Mouse (Mus musculus): ENCODE data around the gene BC004004.
"Not testable (repeated sequence)": the region's sequence is repeated elsewhere in the genome, so short reads cannot be mapped to it uniquely, and the experiment has no call there.

BC004004 gene

DNA sequence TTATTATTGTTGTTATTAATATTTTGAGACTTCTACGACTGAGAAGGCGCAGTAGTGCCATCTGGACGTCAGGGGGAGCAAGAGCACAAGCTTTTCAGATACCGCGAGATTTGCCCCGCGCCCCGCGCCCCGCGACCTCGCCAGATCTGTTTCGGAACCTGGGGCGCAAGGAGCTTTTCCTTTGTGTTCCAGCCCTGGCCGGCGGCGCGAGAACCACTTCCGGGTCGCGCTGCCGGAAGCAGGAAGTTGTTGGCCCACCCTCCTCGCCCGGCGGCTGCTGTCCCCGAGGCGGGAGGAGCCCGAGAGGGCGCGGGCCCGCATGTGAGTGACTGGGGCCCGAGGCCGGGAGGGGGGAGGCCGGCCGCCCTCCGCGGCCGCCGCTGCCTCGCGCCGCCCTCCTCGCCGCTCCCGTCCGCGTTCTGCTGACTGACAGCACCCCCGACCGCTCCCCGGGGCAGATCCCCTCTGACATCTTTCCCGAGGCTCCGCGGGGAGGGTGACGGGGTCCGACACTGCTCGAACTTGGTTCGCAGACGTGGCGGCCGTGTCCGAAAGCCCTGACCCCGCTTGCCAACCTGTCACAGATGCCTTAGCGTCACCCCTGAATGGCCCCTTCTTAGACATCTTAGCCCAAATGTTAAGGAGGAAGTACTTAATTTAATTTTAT is at the start of gene BC004004:
Gene BC004004 (plus strand): TSS at position 107 of the 667 bp plus-strand sequence.
- peak; percentile 95 for DNase-seq

DNA sequence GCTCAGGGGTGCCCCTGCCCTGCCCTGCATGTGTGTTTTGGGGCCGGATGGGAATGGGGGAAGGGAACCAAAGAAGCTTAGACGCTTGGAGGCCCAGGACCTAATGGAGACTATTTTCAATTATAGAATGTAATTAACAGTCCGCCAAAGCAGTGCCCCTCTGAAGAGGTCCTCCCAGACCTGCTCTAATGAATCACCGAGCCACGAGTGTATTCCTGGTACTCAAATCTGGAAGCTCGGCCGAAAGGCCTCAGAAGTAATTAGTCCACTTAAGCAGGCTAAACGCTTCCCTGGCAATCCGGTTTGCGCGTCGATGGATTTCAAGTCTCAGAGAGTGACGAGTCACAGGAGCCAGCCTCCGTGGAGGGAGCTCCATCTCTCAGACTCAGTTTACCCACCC is 48.0 kb upstream of the BC004004 start:
- DNase-seq: no peak

DNA sequence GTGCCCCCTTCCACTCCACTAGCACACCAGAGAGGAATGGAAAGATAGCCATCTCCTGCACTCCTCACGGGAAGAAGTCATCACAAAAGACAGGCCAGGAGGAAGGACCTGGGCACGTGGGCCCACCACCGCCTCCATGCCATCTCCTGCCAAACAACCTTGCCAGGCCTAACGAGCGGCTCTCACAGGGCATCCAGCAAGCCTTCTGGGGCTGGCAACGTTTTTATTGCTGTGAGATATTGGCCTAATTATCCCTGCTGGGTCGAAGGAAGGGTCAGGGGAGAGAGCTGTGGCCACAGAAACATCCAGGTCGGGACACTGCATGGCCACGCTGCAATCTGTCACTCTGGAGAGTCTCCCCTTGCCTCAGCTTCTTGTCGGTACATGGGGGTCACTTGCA is 37.5 kb upstream of the BC004004 start:
- DNase-seq: no peak

DNA sequence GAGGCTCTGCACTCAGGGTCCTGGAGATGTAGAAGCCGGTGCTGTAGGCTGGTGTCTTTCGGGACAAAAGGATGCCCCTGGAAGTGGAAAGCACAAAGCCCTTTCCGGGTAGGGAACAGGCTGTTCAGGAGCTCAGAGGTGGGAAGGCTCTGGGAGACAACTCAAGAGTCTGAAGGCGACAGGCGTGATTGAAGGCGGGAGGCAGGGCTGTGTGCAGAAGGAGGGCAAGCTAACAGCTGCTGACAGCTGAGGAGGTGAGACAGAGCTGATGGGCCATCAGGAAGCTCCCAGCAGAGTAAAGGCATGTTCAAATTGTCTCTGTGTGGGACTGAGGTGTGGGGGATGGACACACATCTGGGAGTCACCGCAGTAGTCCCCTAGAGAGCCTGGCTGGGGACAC is 32.5 kb upstream of the BC004004 start:
- no peak for DNase-seq

DNA sequence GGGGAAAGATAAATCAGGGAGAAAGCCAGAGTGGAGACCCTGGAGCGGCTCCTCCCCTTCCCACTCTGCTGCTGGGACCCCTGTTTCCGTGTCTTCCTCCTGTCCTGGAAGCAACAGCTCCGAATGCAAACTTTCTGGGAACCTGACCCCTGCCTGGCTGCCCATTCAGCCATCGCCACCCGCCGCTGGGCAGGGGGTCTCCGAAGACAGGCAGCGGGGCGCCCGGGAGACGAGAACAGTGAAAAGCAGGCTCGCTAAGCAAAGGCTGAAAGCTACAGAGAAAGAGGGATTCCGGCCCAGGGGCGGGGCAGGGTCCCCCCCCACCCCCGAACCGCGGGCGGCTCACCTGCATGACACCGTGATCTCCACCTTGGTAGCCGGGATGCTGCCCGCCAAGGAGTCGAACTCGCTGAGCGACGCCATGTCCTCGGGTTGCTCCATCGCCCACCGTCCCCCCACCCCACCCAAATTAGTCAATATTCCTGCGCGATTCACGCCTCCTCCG is 31.3 kb upstream of the BC004004 start:
- DNase-seq: peak; percentile 42

DNA sequence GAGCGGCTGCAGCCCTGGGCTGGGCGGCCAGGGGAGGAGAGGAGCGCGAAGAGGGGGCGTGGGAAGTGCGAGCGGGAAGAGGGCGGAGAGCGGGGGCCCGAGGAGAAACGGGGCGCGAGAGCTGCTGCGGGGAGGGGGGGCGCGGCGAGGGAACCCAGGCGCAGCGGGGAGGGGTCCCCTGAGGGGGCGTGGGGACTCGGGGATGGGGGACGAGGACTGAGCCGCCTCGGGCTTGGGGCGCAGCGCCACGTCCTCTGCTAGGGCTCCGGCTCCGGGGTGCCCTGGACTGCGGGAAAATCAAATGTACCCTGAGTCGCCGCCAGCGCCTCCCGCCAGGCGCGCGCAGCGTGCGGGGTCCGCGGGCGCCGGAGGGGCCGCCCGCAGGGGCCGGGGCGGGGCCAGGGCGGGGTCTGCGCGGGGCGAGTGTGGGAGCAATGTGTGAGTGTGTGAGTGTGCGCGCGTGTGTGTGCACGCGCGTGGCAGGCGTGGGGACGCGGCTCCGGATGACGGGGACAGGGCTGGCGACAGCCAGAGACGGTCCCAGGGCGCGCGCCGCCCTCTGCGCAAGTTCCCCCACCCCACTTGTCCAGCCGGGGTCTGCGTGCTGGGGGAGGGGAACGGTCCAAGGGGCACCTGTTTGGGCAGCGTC is 30.7 kb upstream of the BC004004 start, which contains the start of gene Cpne5:
Gene Cpne5 (minus strand): TSS at position 396 of the 649 bp plus-strand sequence.
- DNase-seq: peak; percentile 50

DNA sequence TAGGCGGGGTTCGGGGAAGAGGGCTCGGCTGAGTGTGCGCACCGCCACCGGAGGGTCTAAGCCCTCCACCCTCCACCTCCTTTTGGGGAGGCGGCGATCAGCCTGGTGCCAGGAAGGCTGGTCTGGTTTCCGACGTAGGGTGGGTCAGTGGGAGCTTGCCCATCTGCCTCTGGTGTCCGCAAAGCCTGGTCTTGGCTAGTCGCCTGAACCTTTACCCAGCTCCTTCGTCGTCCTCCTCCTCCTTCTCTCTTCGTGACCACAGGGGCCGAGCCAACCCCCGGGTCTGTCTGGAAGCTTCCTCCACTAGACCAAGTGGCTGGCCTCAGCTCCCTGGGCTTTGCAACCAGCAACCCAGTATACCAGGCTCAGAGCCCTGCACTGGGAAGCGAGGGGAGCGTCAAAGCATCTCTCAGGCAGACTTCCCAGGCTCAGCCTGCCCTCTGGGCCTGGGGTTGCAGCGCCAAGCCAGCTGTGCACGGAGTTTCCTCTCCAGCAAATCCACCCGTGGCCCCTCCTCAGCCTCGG is 30.1 kb upstream of the BC004004 start:
- peak; percentile 46 for DNase-seq

DNA sequence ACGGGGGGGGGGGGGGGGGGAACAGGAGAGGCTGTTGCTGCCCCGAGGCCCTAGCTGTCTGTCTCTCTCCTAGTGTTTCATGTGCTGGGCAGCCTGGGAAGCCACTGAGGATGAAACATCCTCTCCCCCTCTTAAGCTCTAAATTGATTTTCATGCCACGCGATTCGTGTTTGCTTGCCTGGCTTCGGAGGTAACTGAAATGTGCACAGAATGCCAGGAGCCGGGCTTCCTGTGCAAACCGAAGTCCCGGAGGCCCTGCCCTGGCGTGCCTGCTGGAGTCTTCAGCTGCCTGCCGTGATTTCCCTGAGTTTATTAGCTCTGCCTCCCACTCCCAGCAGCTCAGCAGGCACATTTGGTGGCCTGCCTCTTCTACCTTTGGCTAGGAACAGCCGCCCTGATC is 23.7 kb upstream of the BC004004 start:
- no peak for DNase-seq

DNA sequence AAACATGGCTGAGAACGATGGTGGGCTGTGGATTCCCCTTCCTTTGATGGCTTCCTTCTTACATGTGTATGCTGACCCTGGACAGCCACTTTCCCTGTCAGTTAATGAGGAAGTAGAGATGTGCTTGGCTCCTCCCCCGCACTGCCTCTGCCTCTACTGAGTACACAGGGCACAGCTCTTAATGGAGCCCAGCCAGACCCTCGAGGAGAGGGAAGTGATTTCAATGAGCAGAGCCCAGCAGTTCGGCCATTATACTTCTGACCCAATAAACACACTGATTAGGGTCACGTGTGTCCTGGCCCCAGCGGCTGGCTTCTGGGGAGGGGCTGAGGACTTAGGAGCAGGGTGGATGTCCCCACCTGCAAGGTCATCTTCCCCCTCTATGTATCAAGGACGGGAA is 22.9 kb upstream of the BC004004 start:
- no peak for DNase-seq

DNA sequence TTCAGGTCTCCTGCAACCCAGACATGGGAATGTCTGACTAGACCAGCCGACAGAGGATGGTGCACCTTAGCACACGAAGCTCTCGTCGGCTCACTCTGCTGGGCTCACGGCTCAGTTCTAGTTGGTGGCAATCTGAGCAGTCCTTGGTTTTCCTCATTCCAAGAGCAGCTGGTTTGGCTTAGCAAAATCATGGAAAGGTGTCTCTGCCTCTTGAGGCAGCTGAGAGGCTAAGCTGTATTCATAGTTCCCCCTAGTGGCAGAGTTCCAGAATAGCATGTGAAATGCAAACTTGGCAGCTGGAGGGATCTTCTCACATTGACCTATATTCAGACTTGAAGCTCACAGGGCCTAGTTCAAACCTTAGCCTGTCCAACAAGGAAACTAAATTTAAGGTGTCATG is 22.0 kb upstream of the BC004004 start:
- DNase-seq: peak; percentile 27

DNA sequence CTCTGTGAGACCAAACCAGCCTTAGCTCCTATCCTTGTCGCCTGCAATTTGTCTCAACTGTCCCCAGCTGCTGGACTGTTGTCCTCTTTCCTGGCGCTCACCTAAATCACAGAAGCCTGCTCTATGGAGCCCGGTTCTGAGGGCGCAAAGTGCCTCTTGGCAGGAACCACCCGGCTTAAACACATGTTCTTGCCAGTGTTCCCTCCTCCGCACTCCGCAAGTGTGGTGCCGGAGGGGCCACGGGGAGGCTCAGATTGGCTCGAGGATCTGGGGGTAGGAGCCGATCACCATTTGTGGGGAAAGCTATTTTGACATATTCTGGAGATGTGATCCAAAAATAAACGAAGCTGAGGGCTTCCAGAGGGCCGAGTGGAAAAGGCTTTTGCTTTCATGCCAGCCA is 20.7 kb upstream of the BC004004 start:
- DNase-seq: no peak

DNA sequence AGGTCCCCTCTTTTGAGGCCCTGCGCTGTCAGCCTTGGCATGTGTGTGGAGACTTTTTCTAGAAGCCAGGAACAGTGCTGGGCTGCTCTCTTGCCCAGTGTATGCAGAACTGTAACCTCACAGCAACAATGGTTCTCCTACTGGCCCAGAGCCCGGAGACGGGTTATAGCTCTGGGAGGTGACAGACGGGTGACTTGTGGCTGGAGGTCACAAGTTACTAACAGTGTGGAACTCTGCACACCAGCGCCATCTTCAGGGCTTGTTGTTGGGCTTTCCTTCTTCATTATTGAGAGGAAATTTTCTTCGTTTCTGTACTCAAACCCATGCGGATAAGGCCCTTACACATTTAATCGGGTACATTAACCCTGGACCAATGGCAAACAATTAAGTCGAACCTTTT is 19.1 kb upstream of the BC004004 start:
- peak; percentile 70 for DNase-seq

DNA sequence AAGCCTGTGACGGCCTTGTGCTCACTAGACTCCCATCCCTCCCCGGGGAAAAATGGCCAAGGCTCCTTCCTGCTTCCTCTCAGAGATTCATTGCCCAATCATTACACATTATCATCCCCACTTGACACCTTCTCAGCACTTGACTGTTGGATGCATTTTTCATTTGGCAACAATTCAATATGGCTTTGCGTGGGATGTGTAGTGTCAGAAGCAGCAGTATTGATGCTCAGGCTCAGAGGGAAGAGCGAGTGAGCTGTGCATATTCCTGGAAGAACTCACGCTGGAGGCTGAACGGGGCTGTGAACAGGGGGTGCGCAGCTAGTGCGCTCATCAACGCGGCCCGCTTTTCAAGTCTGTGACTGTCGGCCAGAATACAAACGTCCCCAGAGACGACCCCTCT is 17.6 kb upstream of the BC004004 start:
- DNase-seq: not testable (repeated sequence)

DNA sequence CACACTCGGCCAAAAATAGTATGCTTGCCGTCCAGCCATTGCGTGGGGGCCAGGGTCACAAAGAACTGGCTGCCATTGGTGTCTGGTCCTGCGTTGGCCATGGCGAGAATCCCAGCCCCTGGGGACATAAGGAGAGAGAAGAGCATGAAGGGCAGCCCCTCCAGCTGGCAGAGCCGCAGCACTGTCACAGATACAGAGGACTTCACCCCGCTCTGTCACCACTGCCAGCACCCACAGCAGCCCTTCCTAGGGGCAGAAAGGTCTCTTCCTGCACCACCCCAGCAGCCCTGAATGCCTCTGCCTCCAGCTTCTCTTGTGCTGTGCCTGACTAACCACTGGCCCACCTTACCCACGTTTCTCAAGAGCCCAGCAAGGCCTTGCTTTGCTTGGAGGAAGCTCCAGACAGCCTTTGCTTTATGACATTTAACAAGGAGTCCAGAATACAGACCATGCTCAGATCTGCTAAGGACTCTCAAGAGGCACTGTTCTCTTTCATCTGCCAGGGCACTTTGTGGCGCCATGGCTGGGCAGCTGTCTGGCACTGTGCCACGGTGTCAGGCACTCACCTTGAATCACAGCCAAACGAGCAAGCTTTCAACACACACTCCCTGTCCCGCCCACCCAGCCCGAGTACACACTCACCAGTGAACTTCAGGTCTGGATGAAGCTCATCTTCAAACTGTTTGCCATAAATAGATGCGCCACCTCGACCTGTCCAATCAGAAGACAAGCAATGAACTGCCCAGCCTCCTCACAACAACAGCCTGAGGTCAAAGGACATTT is 16.8 kb upstream of the BC004004 start:
- no peak for DNase-seq

DNA sequence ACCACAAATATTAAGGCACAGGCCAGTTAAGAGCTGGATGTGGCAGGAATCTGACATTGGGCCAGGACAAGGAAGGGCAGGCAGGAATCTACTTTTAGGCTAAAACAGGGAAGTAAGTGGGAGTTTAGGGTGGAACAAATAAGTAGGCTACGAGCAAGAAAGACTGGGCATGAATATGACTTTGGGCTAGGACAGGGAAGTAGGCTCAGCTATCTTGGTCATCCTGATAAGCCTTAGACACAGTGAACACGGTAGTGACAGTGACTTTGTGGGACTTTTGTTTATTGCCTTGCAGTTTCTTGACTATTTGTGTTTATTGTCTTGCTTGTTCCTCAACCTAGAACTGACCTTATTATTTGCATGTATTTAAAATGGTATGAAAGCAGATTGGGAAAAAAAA is 15.4 kb upstream of the BC004004 start:
- DNase-seq: no peak

DNA sequence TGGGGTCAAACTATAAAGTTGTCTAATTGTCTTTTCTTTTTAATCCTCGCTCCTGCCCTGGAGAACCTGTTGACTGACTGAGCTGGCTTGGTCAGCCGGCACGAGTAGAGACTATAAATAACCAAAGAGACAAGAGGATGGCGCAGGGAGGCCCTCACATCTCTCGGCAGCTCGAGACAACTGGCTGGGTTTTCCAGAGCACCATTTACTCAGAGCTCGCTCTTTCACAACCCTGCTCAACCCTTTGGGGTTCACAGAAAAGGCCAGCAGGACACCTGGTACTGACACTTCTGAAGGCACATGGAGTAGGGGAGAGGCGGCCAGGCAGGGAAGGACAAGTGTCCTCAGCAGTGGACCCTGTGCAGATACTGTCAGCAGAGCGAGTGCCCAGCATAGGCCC is 14.9 kb upstream of the BC004004 start:
- no peak for DNase-seq

DNA sequence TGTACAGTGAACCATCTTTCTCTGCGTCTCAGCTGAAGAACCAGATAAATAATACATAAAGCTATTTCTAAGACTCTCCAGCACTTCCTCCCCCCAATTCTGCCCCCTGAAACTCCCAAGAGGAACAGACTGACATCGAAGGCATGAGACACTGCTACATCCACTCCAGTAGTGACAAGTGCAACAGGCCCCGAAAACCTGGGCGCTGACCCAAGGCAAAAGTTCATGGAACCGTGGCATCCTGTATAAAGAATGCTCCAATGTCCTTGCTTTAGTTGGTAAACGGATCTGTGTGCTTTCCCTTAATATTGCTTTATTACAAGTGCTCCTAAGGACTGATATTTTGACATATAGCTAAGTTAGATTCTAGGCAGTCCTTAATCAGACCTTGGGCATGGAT is 13.8 kb upstream of the BC004004 start:
- DNase-seq: not testable (repeated sequence)

DNA sequence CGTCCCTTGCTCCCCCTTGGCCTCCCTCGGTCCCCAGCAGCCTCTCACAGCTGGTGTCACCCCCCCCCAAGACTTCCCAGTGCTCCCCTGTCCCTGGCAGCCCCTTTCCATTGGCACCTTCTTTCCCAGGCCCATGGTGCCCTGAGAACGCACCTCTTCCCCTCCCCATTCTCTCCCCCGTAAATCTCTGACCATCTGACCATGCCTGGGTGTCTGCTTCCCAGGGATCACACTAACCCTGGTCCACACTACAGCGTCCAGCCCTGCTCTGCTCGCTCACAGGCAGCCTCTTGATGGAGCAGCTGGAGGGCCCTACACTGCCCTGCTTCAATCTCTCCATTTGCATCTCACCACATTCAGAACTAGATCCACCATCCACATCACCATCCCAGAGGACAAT is 12.1 kb upstream of the BC004004 start:
- no peak for DNase-seq

DNA sequence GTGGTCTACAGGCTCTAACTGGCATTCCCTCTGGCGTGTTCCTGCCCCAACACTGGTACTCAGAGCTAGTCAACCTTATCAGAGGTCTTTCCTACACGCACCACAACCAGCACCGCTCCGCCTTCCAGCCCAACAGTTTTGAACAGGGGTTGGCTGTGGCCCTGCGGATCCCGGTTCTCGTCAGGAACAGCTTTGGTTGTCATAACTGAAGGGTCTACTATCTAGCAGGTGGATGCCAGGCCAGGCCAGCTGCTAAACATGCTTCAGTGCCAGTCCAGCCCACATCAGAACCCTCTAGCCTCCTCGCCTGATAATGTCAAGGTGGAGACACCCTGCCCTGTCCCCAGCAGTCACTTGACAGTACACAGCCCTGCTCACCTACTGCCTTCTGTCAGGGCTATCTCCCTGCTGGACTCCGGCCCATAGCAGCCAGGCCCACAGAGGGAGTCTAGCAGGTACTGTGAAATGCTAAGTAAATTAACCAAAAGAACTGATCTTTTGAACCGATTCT is 11.5 kb upstream of the BC004004 start:
- no peak for DNase-seq

DNA sequence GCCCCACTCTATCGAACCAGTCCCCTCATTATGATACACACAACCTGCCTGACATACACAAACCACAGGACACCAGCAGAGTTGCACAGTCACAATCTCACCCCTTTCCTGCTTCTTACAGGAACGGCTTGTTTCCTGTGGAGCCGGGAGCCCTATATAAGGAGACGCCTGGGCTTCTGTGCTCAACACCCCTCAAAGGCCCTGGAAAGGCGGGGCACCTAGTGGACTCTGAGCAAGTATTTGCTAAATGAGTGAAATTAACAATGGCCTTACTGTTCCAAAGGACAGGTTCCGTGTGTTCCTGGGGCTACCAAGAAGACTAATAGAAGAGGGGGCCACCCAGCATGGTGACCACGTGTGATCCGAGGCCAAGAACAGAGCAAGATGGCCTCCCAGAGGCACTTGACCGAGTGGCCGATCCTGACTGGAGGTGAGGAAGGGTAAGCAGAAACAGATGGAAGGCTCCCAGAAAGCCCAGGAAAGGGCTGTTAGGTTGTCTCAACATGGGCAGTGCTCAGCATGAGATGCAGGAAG is 10.5 kb upstream of the BC004004 start:
- no peak for DNase-seq

DNA sequence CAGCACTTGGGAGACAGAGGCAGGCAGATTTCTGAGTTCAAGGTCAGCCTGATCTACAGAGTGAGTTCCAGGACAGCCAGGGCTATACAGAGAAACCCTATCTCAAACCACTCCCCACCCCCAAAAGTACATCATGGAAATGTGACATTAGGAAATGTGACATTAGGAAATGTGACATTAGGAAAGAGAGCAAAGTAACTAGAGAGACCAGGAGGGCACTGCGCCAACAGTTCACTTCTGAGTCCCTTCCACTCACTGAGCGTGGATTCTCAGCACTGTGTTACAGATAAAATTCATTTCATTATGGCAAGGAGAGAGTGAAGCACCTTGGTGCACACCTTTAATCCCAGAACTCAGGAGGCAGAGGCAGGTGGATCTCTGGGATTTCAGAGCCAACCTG is 9.7 kb upstream of the BC004004 start:
- DNase-seq: no peak

DNA sequence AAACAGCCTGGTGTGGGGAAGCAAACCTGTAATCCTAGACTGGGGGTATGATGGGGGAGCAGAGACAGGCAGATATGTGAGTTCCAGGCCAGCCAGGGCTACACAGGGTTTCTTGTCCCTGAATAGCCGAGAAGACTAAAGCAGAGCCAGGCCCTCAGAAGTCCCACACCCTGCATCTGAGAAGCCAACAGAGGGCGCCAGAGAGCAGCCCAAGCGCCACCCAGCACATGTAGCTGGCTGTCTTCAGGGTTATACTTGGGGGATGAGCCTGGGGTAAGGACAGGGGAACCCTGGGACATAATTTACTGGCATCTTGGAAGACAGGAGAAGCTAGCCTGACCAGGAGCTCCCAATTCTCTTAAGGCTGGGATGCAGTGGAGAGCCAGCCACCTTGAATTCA is 9.1 kb upstream of the BC004004 start:
- DNase-seq: peak; percentile 91

DNA sequence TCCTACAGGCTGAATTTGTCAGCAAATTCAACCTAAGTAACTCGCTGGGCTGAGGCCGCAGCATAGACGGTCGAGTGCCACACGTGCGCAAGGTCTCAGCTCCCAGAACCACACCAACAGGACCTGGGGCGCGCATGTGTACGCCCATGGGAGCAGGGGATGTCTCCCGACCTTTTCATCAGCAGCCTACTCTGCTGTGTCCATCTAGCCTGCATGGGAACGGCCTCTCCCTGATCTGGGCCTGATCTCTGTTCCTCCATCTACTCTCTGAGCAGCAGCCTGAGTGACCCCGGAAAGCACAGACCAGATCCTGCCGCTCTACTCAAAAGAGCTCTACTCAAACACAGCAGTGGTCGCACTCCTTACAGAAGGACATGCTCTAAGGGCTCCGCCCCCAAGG is 8.1 kb upstream of the BC004004 start:
- no peak for DNase-seq

Data from thymus, postnatal 4 days (tissue).